Mouse (Mus musculus): ENCODE measurements around the gene Myl6b. TPM values are rescaled to one million over a fixed set of nuclear protein-coding genes. Genes with fewer than 3 reads are reported as not detected.
A peak's percentile ranks its signal among the peaks of the same experiment; 100 is the strongest.
"Not testable (repeated sequence)": the region's sequence is repeated elsewhere in the genome, so short reads cannot be mapped to it uniquely, and the experiment has no call there.

The Myl6b gene
- polyA plus RNA-seq, 1 experiment: 24.5 TPM

DNA sequence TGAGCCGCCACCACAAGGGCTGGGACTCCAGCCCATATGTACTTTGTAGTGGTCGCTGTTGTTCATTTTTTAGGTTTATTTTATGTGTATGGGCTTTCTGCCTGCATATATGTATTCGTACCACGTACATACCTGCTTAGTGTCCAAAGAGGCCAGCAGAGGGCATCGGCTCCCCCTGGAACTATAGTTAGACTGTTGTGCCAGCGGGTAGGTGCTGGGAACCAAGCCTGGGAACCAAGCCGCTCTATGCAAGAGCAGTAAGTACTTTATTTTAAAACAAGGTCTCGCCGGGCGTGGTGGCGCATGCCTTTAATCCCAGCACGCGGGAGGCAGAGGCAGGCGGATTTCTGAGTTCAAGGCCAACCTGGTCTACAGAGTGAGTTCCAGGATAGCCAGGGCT is 7.5 kb upstream of the Myl6b start:
- Histone ChIP-seq H3K4me1 (ENCODE audit: control insufficient read depth, insufficient read depth, insufficient read length, low read length) (peaks cover 9% of the 10 kb centered on the region), H3K27ac (replicated peaks; ENCODE audit: low read depth, low read length) (0 out of 2 replicates have a peak overlapping the region, but pooled peaks have one; percentile 7), H3K4me3 (ENCODE audit: insufficient read depth, low read depth, low read length) (no peak overlapping the region)

DNA sequence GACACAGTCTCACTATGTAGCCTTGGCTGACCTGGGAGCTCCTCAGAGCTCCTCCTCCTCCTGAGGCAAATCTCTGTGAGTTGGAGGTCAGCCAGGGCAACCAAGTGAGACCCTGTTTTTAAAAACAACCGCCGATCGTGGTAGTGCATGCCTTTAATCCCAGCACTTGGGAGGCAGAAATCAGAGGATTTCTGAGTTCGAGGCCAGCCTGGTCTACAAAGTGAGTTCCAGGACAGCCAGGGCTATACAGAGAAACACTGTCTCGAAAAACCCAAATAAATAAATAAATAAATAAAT is 6.8 kb upstream of the Myl6b start:
- not testable (repeated sequence) for H3K27ac ChIP-seq (replicated peaks; ENCODE audit: low read depth, low read length); H3K4me1 ChIP-seq (ENCODE audit: control insufficient read depth, insufficient read depth, insufficient read length, low read length); H3K4me3 ChIP-seq (ENCODE audit: insufficient read depth, low read depth, low read length)

DNA sequence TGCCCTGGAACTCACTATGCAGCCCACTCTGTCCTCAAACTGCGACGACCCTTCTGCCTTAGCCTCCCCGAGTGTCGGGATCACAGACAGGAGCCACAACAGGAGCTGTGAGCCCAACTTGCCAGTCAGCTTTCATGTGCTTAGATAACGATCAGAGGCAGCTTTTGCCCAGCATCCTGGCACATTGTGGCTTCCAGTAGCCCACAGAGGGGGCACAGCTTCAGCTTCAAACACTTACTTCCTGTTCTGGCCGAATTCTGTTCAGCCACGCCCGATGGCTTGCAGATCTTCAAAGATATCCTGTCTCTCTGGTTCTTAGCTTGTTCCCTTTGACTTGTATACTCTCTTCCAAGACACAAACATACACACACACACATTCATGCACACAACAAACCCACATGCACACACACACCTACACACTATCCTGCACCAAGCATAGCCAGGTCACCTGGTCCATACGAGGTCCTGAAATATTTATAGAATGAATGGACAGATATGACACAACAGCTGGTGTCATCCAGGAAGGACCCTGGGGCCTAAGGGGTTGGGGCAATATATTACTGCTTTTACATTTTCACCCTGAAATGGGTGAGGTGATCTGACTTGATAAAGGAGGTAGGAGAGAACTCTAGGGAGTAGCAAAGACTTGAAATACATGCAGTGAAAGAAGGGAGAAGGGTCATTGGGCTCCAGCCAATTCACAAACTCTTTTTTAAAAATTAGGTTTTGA is 6.3 kb upstream of the Myl6b start:
- peak overlapping the region; percentile 31 for H3K4me3 ChIP-seq (ENCODE audit: insufficient read depth, low read depth, low read length)
- peaks cover 9% of the 10 kb centered on the region for H3K4me1 ChIP-seq (ENCODE audit: control insufficient read depth, insufficient read depth, insufficient read length, low read length)
- peak overlapping the region; percentile 97 for H3K27ac ChIP-seq (replicated peaks; ENCODE audit: low read depth, low read length)

DNA sequence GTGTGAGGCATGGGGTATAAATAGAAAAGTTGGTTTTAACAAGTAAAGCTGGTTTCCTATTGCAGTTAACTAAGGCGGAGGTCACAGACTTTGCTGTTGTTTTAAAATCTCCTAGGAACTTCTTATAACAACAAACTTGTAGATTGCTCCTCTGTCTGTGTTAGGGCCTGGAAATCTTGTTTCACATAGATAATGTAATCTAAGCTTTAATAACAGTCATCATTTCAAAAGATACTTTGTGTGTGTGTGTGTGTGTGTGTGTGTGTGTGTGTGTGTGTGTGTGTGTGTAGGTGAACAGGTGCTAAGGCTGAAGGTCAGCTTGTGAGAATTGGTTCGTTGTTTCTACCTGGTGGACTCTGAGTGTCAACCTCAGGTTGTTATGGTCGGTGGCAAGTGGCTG is 5.5 kb upstream of the Myl6b start:
- peak overlapping the region; percentile 31 for H3K4me3 ChIP-seq (ENCODE audit: insufficient read depth, low read depth, low read length)
- peak overlapping the region; percentile 97 for H3K27ac ChIP-seq (replicated peaks; ENCODE audit: low read depth, low read length)
- H3K4me1 ChIP-seq (ENCODE audit: control insufficient read depth, insufficient read depth, insufficient read length, low read length): peaks cover 9% of the 10 kb centered on the region

DNA sequence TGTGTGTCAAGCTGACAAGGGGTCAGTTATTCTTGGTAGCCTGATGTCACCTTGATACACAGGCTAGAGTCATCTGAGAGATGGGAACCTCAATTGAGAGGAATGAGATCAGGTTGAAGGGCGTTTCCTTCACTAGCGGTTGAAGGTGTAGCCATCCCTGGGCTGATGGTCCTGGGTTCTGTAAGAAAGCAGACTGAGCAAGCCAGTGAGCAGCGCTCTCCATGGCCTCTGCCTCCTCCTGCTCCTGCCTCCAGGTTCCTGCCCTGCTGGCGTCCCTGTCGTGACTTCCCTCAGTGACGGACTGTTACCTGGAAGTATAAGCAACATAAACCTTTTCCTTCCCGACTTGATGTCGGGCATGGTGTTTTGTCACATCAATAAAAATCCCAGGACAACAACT is 5.0 kb upstream of the Myl6b start:
- Histone ChIP-seq H3K4me1 (ENCODE audit: control insufficient read depth, insufficient read depth, insufficient read length, low read length) (peaks cover 9% of the 10 kb centered on the region), H3K4me3 (ENCODE audit: insufficient read depth, low read depth, low read length) (peak overlapping the region; percentile 45), H3K27ac (replicated peaks; ENCODE audit: low read depth, low read length) (peak overlapping the region; percentile 91)

DNA sequence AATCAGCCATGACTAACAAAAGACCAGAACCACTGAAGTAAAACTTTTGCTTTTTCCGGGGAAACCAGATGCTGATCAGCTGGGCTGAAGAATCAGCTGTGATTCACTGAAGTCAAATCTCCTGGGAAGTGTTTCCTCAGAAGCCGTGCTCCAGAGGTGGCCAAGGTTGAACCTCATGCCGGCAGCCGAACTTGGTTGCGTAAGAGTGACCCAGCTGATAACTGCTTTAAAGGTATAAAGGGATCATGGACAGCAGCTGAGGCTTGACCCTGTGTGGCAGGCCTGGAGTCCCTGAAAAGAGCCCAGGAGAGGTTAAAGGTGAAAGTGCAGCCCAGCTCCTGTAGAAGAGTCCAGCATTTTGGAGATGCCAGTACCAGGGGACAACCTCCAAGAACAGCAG is 3.9 kb upstream of the Myl6b start:
- Histone ChIP-seq H3K4me1 (ENCODE audit: control insufficient read depth, insufficient read depth, insufficient read length, low read length) (peaks cover 9% of the 10 kb centered on the region), H3K27ac (replicated peaks; ENCODE audit: low read depth, low read length) (peak overlapping the region; percentile 82), H3K4me3 (ENCODE audit: insufficient read depth, low read depth, low read length) (peak overlapping the region; percentile 19; the same call in 1 of the 2 replicates)

DNA sequence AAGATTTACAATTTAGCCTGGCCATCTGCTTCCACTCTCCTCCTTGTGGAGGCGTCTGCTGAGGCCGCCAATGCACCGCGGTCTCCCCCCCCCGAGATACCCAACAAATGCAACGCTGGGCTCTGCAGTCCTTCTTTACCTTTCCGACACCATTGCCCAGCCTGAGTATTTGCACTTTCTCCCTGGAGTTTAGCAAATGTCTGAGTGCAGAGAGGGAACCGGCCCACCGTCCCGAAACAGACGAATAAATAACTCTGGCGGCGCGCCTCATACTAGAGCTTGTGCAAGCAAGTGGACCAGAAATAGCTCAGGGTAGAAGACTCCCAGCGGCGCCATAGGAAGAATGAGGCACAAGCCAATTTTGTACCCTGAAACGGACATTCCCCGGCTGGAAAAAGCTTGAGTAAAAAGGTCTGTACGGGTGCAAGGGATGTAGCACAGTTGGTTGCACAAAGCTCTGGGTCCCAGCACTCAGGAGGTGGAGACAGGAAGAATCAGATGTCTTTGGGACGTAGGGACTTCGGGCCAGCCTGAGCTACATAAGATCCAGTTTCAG is 709 bp upstream of the Myl6b start:
- Histone ChIP-seq H3K4me1 (ENCODE audit: control insufficient read depth, insufficient read depth, insufficient read length, low read length) (peaks cover 11% of the 10 kb centered on the region), H3K27ac (replicated peaks; ENCODE audit: low read depth, low read length) (peak overlapping the region; percentile 92), H3K4me3 (ENCODE audit: insufficient read depth, low read depth, low read length) (peak overlapping the region; percentile 65)

DNA sequence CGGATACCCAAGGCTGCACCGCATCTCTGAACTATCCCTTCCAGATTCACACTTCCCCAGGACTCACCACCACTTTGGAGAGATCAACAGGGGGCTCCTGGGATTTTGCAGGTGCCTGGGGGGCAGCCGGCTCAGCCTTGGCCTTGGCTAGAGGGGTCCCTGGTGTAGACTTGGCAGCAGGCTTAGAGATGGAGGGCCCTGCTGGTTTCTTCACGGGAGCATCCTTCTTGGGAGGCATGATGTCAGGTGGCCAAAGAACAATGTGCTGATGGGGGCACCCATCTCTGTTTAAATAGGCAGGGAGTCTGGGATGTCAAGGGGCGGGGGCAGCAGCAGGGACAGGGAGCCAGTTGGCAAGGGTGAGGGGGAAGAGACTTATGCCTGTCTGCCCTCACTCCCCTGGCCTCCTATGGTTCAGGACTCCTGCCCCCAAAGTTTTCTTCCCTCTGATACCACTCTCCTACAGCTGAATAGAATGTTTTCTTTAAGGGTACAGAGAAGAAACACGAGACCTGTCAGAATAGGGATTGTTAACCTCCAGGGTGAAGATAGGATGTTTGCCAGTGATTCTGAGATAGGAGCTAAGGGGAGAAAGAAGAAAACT is 1.2 kb downstream of the Myl6b start:
- Histone ChIP-seq H3K4me3 (ENCODE audit: insufficient read depth, low read depth, low read length) (no peak overlapping the region), H3K4me1 (ENCODE audit: control insufficient read depth, insufficient read depth, insufficient read length, low read length) (peaks cover 8% of the 10 kb centered on the region), H3K27ac (replicated peaks; ENCODE audit: low read depth, low read length) (no peak overlapping the region)

DNA sequence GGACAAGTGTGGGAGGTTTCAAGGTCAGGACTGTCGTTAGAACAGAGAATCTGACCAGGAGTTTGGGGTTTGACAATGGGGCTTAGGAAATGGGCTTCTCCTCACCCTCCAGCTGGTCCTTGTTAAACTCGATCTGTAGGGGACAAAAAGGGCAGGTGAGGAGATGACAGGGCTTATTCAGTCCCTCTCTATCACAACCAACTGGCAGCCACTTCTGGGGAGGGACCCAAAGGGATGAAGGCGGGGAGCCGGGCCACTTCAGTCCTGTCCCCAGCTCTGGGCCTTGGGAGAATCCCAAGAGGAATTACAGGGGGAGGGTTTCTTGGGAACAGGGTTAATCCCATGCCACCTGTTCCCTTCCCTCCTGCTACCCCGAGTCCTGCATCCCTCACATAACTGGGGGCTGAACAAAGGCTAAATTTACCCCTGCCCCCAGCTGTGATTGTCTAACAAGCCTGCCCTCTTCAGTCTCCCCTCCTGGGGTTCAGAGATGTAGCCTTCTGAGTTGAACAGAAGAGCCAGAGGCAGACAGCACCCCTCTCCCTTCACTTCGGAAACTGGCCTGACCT is 1.9 kb downstream of the Myl6b start:
- no peak overlapping the region for H3K4me3 ChIP-seq (ENCODE audit: insufficient read depth, low read depth, low read length)
- peaks cover 6% of the 10 kb centered on the region for H3K4me1 ChIP-seq (ENCODE audit: control insufficient read depth, insufficient read depth, insufficient read length, low read length)
- no peak overlapping the region for H3K27ac ChIP-seq (replicated peaks; ENCODE audit: low read depth, low read length)

DNA sequence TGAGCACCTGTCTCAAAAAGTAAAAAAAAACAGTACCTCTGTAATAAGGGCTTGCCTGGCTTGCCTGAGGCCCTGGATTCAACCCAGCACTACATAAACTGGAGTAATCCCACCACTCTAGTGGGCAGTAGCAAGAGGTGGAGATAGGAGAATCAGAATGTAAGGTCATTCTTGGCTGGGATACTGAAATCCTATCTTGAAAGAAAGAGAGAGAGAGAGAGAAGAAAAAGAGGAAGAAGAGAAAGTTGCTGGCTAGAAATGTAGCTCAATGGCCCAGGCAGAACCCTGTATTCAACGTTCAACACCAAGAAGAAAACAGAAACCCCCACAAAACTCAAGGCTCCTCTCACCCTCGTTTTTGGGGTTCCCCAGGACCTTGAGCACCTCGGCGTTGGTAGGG is 2.6 kb downstream of the Myl6b start:
- H3K4me3 ChIP-seq (ENCODE audit: insufficient read depth, low read depth, low read length): no peak overlapping the region
- H3K4me1 ChIP-seq (ENCODE audit: control insufficient read depth, insufficient read depth, insufficient read length, low read length): peaks cover 6% of the 10 kb centered on the region
- no peak overlapping the region for H3K27ac ChIP-seq (replicated peaks; ENCODE audit: low read depth, low read length)

DNA sequence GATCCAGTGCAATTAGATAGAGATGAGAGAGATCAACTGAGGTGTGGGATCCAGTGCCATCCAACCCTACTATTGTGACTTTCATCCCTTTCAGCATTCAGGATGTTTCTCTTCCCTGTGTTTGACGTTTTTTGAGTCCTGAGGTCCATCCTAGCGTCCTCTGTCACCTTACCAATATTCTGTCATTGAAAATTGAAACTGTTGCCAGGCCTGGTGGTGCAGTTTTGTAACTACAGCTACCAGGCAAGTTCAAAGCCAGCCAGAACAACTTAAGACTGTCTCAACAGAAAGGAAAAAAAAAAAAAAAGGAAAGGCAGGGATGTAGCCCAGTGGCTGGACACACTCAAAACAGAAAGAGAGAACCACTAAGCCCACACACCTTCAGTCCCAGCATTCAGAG is 3.2 kb downstream of the Myl6b start:
- Histone ChIP-seq H3K4me3 (ENCODE audit: insufficient read depth, low read depth, low read length) (peak overlapping the region; percentile 86), H3K4me1 (ENCODE audit: control insufficient read depth, insufficient read depth, insufficient read length, low read length) (peaks cover 6% of the 10 kb centered on the region), H3K27ac (replicated peaks; ENCODE audit: low read depth, low read length) (peak overlapping the region; percentile 96)

DNA sequence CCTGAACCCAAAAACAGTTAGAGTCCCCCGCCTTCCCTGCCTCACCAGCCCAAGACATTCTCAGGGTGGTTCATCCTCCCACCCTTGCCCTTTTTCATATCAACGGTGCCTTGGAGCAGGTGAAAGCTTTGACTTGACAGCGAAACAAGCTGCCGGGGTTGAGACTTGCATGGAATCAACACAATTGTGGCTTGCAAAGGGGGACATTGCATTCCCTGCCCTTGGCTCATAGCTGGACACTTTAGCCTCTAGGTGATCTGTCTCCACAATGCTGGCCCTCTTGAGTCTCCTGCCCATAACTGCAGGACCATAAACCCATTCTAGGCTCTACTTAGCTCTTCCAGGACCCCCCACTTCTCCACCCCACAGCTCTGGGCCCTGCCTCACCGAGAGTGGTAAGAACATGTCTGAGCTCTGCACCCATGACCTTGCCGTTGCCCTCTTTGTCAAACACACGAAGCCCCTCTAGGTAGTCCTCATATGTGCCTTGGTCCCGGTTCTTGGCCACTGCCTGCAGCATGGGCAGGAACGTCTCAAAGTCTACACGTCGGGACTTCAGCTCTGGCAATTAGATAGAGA is 3.7 kb downstream of the Myl6b start:
- peak overlapping the region; percentile 86 for H3K4me3 ChIP-seq (ENCODE audit: insufficient read depth, low read depth, low read length)
- H3K4me1 ChIP-seq (ENCODE audit: control insufficient read depth, insufficient read depth, insufficient read length, low read length): peaks cover 6% of the 10 kb centered on the region
- H3K27ac ChIP-seq (replicated peaks; ENCODE audit: low read depth, low read length): peak overlapping the region; percentile 96

DNA sequence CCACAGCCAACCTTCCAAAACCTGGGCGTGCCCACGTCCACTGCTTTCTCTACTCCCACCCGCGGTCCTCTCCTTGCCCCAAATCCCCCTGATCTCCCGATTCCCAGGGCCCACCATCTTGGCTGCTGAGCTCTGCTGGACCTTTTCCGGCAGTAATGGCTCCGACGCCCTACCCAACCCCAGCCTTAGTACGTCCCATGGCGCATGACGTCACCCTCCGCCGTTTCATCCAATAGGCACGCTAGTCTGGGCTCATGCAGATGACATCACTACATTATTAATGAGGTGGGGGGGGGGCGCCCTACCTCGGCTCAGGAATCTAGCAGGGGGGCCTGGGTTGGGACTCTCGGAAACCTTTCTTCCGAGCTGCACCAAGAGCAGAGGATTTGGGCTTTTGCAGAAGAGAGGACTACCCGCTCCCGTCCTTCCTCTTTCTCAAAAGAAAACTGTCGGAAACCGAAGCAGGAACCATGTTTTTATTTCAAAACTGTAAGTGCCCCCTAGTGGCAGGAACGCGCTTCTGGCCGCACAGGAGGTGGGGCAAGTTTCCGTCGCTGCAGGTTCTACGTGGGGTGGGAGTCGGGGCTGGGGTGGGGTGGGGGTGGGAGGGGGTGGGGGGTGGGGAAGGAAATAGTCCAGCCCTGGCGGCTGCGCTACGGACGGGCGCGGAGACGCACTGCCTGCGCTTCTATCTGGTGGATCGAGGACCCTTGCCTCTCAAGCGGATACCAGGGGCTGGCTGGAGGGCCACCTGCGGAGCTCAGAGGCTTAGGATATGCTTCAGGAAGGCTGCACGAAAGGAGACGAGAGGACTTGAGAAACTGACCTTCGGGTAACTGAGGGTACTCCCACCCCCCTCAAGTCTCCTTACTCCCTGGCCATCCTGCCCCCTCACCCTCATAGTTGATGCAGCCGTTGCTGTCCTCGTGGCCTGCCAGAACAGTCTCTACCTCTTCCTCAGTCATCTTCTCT is 4.5 kb downstream of the Myl6b start, which contains the start of gene Myl6:
TSS of gene Myl6 (minus strand) at position 451 of the 972 bp plus-strand sequence.
- Histone ChIP-seq H3K4me1 (ENCODE audit: control insufficient read depth, insufficient read depth, insufficient read length, low read length) (peaks cover 6% of the 10 kb centered on the region), H3K27ac (replicated peaks; ENCODE audit: low read depth, low read length) (peak within 1 kb of the TSS; percentile 99), H3K4me3 (ENCODE audit: insufficient read depth, low read depth, low read length) (peak within 1 kb of the TSS; percentile 88)

DNA sequence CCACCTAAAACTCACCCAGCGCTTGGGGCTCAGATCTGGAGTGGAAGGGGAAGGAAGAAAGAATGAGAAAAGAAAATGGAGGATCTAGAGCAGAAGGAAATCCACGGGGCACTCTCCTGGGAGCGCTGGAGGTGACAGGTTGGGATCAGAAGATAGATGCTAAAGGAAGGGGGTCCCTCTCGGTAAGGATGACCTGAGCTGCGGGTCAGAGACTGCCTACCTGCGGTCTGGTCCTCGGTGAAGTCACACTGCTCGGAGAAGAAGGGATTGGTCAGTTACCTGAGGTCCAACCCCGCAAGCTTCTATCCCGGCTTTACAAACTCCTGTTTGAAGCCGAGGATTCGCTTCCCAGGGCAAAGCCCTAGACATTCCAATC is 5.2 kb downstream of the Myl6b start:
- Histone ChIP-seq H3K4me1 (ENCODE audit: control insufficient read depth, insufficient read depth, insufficient read length, low read length) (peaks cover 6% of the 10 kb centered on the region), H3K4me3 (ENCODE audit: insufficient read depth, low read depth, low read length) (peak overlapping the region; percentile 88)

More for the DNA sequence above, 5.2 kb downstream of the Myl6b start:
- peak overlapping the region; percentile 99 for H3K27ac ChIP-seq (replicated peaks; ENCODE audit: low read depth, low read length)

Data from brown adipose tissue, adult 24 weeks (tissue).